Mouse (Mus musculus): ENCODE results near the gene Adgre1. TPM values are rescaled to one million over a fixed set of nuclear protein-coding genes. Genes with fewer than 3 reads are reported as not detected.
"Not testable (repeated sequence)": the region's sequence is repeated elsewhere in the genome, so short reads cannot be mapped to it uniquely, and the experiment has no call there.

Gene Adgre1
- 3.5 and 4.0 TPM in 2 replicates for polyA plus RNA-seq (2016; fragmentation: Nextera tagmentation; extraction: Ambion mirVana)

DNA sequence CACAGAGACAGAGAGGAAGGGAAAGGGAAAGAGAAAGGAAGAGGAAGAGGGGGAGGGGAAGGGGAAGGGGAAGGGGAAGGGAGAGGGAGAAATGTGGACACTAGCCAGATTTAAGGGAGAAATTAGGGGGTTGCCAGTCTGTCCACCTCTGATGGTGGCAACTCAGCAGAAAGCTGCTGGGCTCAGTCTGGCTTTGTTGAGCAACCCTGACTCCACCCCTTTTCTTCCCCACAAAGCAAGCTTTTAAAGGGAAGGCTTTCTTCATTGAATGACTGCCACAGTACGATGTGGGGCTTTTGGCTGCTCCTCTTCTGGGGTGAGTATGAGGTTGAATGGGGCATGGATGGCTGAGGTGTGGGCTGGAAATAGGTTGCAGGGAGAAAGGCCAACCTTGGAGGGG lies at the start of gene Adgre1:
Gene Adgre1 (plus strand): TSS at position 251 of the 400 bp plus-strand sequence.
- no peaks in the 10 kb centered on the region for H3K36me3 ChIP-seq
- H3K9me3 ChIP-seq, result no peaks in the 10 kb centered on the region
- H3K4me3 ChIP-seq, result no peak within 1 kb of the TSS
- H3K4me1 ChIP-seq, result no peaks in the 10 kb centered on the region
- no peaks in the 10 kb centered on the region for H3K27me3 ChIP-seq (replicated peaks)
- H3K4me2 ChIP-seq (replicated peaks), result no peak within 1 kb of the TSS
- no peak within 1 kb of the TSS for H3K27ac ChIP-seq
- H3K9ac ChIP-seq, result no peak within 1 kb of the TSS
- 13% methylated on average over 1 of the region's 1 CpGs for whole genome bisulfite sequencing
- no peak for ATAC-seq (ENCODE audit: low FRiP score, low read depth)

- Histone ChIP-seq H3K9me3 (no peaks in the 10 kb centered on the region), H3K4me2 (replicated peaks) (no peak overlapping the region), H3K4me3 (no peak overlapping the region), H3K36me3 (no peaks in the 10 kb centered on the region), H3K9ac (no peak overlapping the region), H3K27me3 (replicated peaks) (no peaks in the 10 kb centered on the region), H3K27ac (no peak overlapping the region), H3K4me1 (no peaks in the 10 kb centered on the region)
- no peak for ATAC-seq (ENCODE audit: low FRiP score, low read depth)
- WGBS, result 35% methylated on average over 13 of the region's 13 CpGs
Observed at GRCm38 (mm10) chr17:57311801-57312200, 46.7 kb upstream of the Adgre1 start.

GRCm38 (mm10) chr17:57327615-57328014 lies 30.9 kb upstream of the Adgre1 start:
- H3K9ac ChIP-seq, result no peak overlapping the region
- H3K4me2 ChIP-seq (replicated peaks), result no peak overlapping the region
- 70% methylated on average over 8 of the region's 8 CpGs for WGBS
- no peak overlapping the region for H3K27ac ChIP-seq
- H3K4me3 ChIP-seq, result no peak overlapping the region
- H3K9me3 ChIP-seq, result no peaks in the 10 kb centered on the region
- H3K4me1 ChIP-seq, result no peaks in the 10 kb centered on the region; the same call in 1 of the 2 replicates
- no peaks in the 10 kb centered on the region for H3K27me3 ChIP-seq (replicated peaks)
- no peak for ATAC-seq (ENCODE audit: low FRiP score, low read depth)
- no peaks in the 10 kb centered on the region for H3K36me3 ChIP-seq

GRCm38 (mm10) chr17:57328944-57329343 lies 29.5 kb upstream of the Adgre1 start:
- Histone ChIP-seq H3K9ac (no peak overlapping the region), H3K9me3 (no peaks in the 10 kb centered on the region), H3K4me3 (no peak overlapping the region), H3K4me1 (no peaks in the 10 kb centered on the region; the same call in 1 of the 2 replicates), H3K27me3 (replicated peaks) (no peaks in the 10 kb centered on the region), H3K4me2 (replicated peaks) (no peak overlapping the region), H3K36me3 (no peaks in the 10 kb centered on the region), H3K27ac (no peak overlapping the region)
- WGBS, result 51% methylated on average over 5 of the region's 6 CpGs
- ATAC-seq (ENCODE audit: low FRiP score, low read depth), result no peak

DNA sequence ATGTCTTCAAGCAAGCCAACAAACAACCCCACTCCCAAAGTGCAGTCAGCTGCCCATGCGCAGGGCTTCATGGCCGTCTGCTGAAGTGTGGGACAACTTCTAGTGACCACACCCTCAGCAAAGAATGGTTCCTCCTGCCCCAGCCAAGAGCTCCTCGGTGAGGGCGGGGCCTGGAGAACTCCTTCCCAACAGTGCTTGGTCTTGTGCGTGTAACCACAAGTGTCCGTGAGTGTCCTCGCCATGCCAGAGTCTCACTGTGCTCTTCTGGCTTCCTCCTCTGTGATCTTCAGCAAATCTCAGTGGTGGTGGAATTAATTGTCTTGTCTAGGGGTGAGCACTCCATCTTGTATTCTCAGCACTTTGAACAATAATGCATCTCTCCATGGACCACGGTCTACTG lies 27.5 kb upstream of the Adgre1 start:
- no peak overlapping the region for H3K4me2 ChIP-seq (replicated peaks)
- 90% methylated on average over 8 of the region's 8 CpGs for WGBS
- H3K27ac ChIP-seq, result no peak overlapping the region
- no peaks in the 10 kb centered on the region; the same call in 1 of the 2 replicates for H3K4me1 ChIP-seq
- H3K9me3 ChIP-seq, result no peaks in the 10 kb centered on the region
- H3K27me3 ChIP-seq (replicated peaks), result no peaks in the 10 kb centered on the region
- no peaks in the 10 kb centered on the region for H3K36me3 ChIP-seq
- H3K9ac ChIP-seq, result no peak overlapping the region
- H3K4me3 ChIP-seq, result no peak overlapping the region
- ATAC-seq (ENCODE audit: low FRiP score, low read depth), result no peak

DNA sequence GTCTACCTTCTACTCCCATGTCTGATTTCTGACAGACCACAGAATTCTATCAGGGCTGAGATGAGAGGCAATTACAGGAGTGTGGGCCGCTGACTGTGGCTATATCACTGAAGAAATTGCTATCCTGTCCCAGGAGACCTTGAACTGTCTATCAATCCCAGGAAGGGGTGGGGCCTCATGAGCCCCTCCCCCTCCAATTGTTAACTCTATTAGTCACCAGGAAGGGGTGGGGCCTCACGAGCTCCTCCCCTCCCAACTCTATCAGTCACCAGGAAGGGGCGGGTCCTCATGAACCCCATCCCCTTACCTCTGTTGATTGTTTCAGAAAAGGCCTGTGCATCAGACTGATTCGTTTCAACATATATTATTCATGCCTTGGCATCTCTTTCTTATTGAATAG lies 26.2 kb upstream of the Adgre1 start:
- no peaks in the 10 kb centered on the region for H3K27me3 ChIP-seq (replicated peaks)
- no peak for ATAC-seq (ENCODE audit: low FRiP score, low read depth)
- no peaks in the 10 kb centered on the region; the same call in 1 of the 2 replicates for H3K4me1 ChIP-seq
- 79% methylated on average over 4 of the region's 4 CpGs for WGBS
- no peaks in the 10 kb centered on the region for H3K36me3 ChIP-seq
- H3K4me3 ChIP-seq, result no peak overlapping the region
- H3K9me3 ChIP-seq, result no peaks in the 10 kb centered on the region
- H3K4me2 ChIP-seq (replicated peaks), result no peak overlapping the region
- no peak overlapping the region for H3K9ac ChIP-seq
- no peak overlapping the region for H3K27ac ChIP-seq

DNA sequence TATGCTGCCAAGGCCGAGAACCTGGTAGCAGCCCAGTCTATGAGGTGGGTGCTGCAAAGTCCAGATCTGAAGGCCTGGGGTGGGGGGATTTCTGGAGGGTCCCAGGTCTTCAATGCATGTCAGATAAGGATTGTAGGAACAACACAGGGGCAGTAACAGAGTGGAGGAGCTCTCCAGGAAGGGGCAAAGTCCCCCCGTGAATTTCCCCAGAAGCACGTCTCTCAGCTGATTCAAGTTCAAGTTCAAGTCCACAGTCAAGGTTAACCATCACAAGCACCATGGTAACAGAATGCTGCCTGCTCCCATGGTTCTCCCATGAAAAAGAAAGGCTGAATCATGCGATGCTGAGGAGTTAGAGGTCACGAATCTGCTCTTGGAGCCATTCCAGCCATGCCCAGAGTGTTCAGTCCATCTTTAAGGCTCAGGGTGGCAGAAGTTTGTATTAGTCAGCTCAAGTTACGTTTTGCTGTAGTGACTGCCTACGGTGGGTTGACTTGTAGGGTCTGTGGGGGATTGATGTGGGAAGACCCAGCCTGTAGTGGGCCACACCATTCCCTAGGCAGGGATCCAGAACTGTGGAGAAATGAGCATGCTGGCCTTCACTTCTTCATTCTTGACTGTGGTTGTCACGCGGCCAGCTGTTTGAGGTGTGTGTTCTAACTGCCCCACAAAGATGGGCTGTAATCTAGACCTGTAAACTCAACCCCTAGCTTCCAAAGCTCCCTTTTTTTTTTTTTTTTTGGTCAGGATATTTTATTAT lies 24.3 kb upstream of the Adgre1 start:
- no peaks in the 10 kb centered on the region for H3K9me3 ChIP-seq
- H3K27me3 ChIP-seq (replicated peaks), result no peaks in the 10 kb centered on the region
- no peak overlapping the region for H3K4me2 ChIP-seq (replicated peaks)
- no peaks in the 10 kb centered on the region for H3K36me3 ChIP-seq
- H3K9ac ChIP-seq, result no peak overlapping the region
- ATAC-seq (ENCODE audit: low FRiP score, low read depth), result 0 out of 2 replicates have a peak, but pooled peaks have one; percentile 26
- no peak overlapping the region for H3K4me3 ChIP-seq
- no peak overlapping the region for H3K27ac ChIP-seq
- no peaks in the 10 kb centered on the region for H3K4me1 ChIP-seq
- 74% methylated on average over 9 of the region's 9 CpGs for WGBS

GRCm38 (mm10) chr17:57334761-57335150 lies 23.7 kb upstream of the Adgre1 start:
- ATAC-seq (ENCODE audit: low FRiP score, low read depth), result peak; percentile 49
- H3K4me2 ChIP-seq (replicated peaks), result no peak overlapping the region
- H3K9ac ChIP-seq, result no peak overlapping the region
- H3K4me1 ChIP-seq, result no peaks in the 10 kb centered on the region
- WGBS, result 8% methylated on average over 16 of the region's 16 CpGs
- H3K36me3 ChIP-seq, result no peaks in the 10 kb centered on the region
- H3K27ac ChIP-seq, result no peak overlapping the region
- no peaks in the 10 kb centered on the region for H3K9me3 ChIP-seq
- no peak overlapping the region for H3K4me3 ChIP-seq
- no peaks in the 10 kb centered on the region for H3K27me3 ChIP-seq (replicated peaks)

DNA sequence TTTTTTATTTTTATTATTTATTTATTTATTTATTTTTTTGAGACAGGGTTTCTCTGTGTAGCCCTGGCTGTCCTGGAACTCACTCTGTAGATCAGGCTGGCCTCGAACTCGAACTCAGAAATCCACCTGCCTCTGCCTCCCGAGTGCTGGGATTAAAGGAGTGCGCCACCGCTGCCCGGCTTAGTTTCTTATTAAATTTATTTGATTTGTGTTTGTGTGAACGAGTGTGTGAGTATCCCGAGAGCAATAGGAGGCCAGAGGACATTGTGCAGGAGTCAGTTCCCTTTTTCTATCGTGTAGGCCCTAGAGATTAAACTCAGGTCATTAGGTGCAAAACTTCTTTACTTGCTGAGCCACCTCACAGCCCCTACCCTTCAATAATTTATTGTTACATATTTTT lies 23.3 kb upstream of the Adgre1 start:
- not testable (repeated sequence) for H3K4me3 ChIP-seq
- peak; percentile 57 for ATAC-seq (ENCODE audit: low FRiP score, low read depth)

DNA sequence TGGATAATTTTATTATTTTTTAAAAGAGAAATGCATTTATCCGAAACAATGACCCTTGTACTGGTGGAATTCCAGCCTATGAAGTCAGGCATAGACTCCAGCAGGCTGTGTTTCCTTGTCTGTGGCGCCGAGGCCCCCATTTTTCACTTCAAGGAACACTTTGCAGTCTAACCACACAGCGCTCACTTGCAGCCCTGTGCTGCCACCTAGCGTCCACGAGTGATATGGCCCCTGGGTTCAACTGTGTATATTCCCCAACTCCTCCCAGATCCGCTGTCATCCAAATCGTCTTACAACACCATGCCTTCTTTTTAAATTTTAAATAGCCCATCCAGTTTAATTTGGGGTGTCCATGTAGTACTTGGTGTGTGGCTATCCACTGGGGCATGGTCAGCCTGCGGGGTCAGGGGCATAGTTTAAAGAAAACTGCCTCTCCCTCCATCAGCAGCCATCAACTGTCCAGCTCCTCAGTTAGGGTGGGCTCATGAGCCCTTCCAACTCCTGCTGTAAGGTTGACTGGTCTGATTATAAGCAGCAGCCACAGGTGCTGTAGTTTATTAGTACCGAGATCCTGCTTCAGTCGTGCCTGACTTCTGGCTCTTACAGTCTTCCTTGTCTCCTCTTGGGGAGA lies 22.7 kb upstream of the Adgre1 start:
- no peak overlapping the region for H3K9ac ChIP-seq
- no peaks in the 10 kb centered on the region for H3K4me1 ChIP-seq
- ATAC-seq (ENCODE audit: low FRiP score, low read depth), result peak; percentile 88
- WGBS, result 11% methylated on average over 11 of the region's 11 CpGs
- H3K27me3 ChIP-seq (replicated peaks), result no peaks in the 10 kb centered on the region
- peak overlapping the region; percentile 14; the same call in 1 of the 2 replicates for H3K4me2 ChIP-seq (replicated peaks)
- no peaks in the 10 kb centered on the region for H3K9me3 ChIP-seq
- H3K4me3 ChIP-seq, result no peak overlapping the region
- H3K27ac ChIP-seq, result no peak overlapping the region
- H3K36me3 ChIP-seq, result no peaks in the 10 kb centered on the region

More for the DNA sequence above, 23.3 kb upstream of the Adgre1 start:
- H3K9ac ChIP-seq; H3K4me1 ChIP-seq; H3K27me3 ChIP-seq (replicated peaks); H3K27ac ChIP-seq; H3K9me3 ChIP-seq; H3K4me2 ChIP-seq (replicated peaks); H3K36me3 ChIP-seq: not testable (repeated sequence)
- 71% methylated on average over 9 of the region's 9 CpGs for WGBS

DNA sequence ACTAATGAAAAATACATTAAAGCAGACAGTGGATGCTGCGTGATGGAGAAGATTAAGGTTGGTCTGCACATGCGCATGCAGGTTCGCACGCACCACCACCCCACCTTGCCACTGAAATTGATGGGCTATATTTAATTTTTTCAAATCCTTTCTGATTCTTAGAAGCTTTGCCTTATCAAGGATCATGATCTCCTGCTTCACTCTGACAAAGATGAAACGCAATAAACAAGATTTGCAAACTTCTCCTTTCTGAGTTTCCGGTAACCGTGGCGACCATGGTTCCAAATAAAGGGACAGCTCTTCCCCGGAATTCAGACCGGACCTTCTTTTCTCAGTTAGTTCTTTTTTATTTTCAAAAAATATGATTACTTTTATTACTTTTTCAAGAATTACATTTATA lies 20.5 kb upstream of the Adgre1 start:
- no peak overlapping the region for H3K4me3 ChIP-seq
- H3K4me2 ChIP-seq (replicated peaks), result no peak overlapping the region
- H3K27ac ChIP-seq, result no peak overlapping the region
- H3K36me3 ChIP-seq, result no peaks in the 10 kb centered on the region
- H3K4me1 ChIP-seq, result no peaks in the 10 kb centered on the region
- H3K9me3 ChIP-seq, result no peaks in the 10 kb centered on the region
- ATAC-seq (ENCODE audit: low FRiP score, low read depth), result no peak
- WGBS, result 86% methylated on average over 10 of the region's 10 CpGs
- no peaks in the 10 kb centered on the region for H3K27me3 ChIP-seq (replicated peaks)
- H3K9ac ChIP-seq, result no peak overlapping the region

GRCm38 (mm10) chr17:57339298-57339697 lies 19.2 kb upstream of the Adgre1 start:
- Histone ChIP-seq H3K27ac (no peak overlapping the region), H3K4me1 (no peaks in the 10 kb centered on the region), H3K4me2 (replicated peaks) (no peak overlapping the region), H3K27me3 (replicated peaks) (no peaks in the 10 kb centered on the region), H3K9ac (no peak overlapping the region), H3K36me3 (no peaks in the 10 kb centered on the region), H3K4me3 (no peak overlapping the region), H3K9me3 (no peaks in the 10 kb centered on the region)
- ATAC-seq (ENCODE audit: low FRiP score, low read depth), result no peak
- 82% methylated on average over 9 of the region's 9 CpGs for WGBS

Data from neural tube, embryonic 12.5 days (tissue).